Mouse (Mus musculus) heart, embryonic 10.5 days (tissue): ENCODE measurements around the gene Ggt1. TPM values are rescaled to one million over a fixed set of nuclear protein-coding genes. Genes with fewer than 3 reads are reported as not detected.

Experiments used
- DNase-seq: peaks from one replicate; pipeline ENCODE4 v3.0.0-alpha.2; 2017; ENCODE audit warnings: low spot score
- H3K27ac ChIP-seq: fragments of 300-500 bp; sonication (generic); 2 replicates; pipeline ENCODE4 v1.5.1; 2016; ENCODE audit warnings: mild to moderate bottlenecking
- H3K27me3 ChIP-seq: fragments of 300-500 bp; sonication (generic); 2 replicates; pipeline ENCODE4 v1.6.1; 2016; ENCODE audit warnings: mild to moderate bottlenecking; ENCODE audit not compliant: poor library complexity, insufficient read depth, severe bottlenecking
- H3K36me3 ChIP-seq: fragments of 300-500 bp; sonication (generic); 2 replicates; pipeline ENCODE4 v1.6.1; 2016; ENCODE audit warnings: mild to moderate bottlenecking, moderate library complexity
- H3K4me1 ChIP-seq: fragments of 300-500 bp; sonication (generic); 2 replicates; pipeline ENCODE4 v1.6.1; 2016; ENCODE audit warnings: mild to moderate bottlenecking
- H3K4me3 ChIP-seq: fragments of 300-500 bp; sonication (generic); 2 replicates; pipeline ENCODE4 v1.5.1; 2016; ENCODE audit warnings: mild to moderate bottlenecking, moderate library complexity
- H3K9me3 ChIP-seq: fragments of 300-500 bp; sonication (generic); 2 replicates; pipeline ENCODE4 v1.6.1; 2016; ENCODE audit warnings: mild to moderate bottlenecking, moderate library complexity
- WGBS: fragments of 180-500 bp; shearing (Covaris S2); methylation state at CpG from one replicate; pipeline ENCODE4 v1.1.7; 2016; 5-methylcytosine and 5-hydroxymethylcytosine counted together
- polyA plus RNA-seq: library from polyadenylated mRNA; unstranded; fragments of >200 nt; fragmentation: Nextera tagmentation; extraction: Ambion mirVana; gene quantifications from 2 replicates; pipeline ENCODE4 v1.2.1, GENCODE M21; 2016

The Ggt1 gene
- polyA plus RNA-seq, 1 experiment from 2014 or later = 1.9 TPM

DNA sequence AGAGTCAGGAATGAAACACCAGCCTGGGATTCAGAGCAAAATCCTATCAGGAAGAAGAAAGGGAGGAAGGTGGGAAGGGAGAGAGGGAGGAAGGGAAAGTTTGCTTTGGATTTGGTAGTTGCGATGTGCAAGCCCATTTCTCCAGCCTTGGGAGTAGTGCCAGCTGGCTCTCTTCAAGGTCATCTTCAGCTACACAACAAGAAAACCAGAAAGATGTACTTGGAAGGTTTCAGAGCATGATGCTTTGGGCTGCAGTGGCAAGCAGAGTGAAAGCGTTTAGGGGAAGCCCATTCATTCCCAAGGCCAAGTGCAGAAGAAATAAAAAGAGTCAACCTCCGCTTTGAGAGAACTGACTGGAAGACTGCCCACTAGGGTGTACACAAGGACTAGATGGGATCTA, 66.1 kb downstream of the Ggt1 start:
- no peak for DNase-seq
- Histone ChIP-seq H3K36me3 (no peaks in the 10 kb centered on the region), H3K9me3 (no peaks in the 10 kb centered on the region), H3K4me1 (no peaks in the 10 kb centered on the region), H3K4me3 (no peak overlapping the region), H3K27me3 (no peaks in the 10 kb centered on the region), H3K27ac (no peak overlapping the region)
- 83% methylated on average over 3 of the region's 3 CpGs for WGBS

DNA sequence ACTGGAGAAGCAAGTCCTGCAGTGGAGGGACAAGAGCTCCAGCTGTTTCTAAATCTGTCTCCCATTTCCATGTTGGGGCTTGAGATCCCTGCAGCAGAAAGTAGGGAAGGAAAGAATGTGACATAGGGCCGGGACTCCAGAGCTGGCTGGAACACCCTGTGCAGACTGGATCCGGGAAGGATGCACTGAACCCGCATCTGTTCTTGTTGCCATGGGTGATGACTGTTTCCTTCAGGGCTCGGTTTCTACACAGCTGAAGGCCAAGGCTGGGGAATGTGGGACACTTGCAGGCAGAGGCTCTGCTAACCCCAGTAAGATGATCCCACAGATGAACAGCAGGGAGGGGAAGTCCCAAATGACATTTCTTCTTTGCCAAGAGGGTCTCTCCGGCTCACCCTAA, 71.2 kb downstream of the Ggt1 start:
- WGBS = 53% methylated on average over 5 of the region's 5 CpGs
- no peak for DNase-seq
- H3K27me3 ChIP-seq = peaks cover 7% of the 10 kb centered on the region; the same call in 1 of the 2 replicates

DNA sequence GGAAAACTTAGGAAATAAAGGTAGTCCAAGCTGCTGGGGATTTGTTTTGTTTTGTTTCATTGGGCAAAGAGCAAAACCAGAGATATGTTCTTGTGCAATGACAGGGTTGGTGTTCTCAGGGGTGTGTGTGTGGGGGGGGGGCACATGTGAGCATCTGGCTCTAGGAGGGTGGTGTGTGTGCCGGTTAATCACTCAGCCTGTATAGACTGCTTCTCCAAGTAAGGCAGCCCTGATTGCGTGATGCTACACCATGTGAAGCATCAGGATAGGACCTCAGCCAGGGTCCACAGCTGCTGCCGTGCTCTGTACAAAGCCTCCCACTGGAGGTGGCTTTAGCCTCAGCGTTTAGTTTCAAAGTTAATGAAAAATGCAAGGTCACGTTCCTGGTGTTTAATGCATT, 71.6 kb downstream of the Ggt1 start:
- peaks cover 10% of the 10 kb centered on the region for H3K4me1 ChIP-seq
- no peaks in the 10 kb centered on the region for H3K9me3 ChIP-seq
- no peak overlapping the region for H3K4me3 ChIP-seq
- no peak for DNase-seq
- no peaks in the 10 kb centered on the region for H3K36me3 ChIP-seq
- 86% methylated on average over 5 of the region's 5 CpGs for WGBS
- peaks cover 11% of the 10 kb centered on the region; the same call in 1 of the 2 replicates for H3K27me3 ChIP-seq
- H3K27ac ChIP-seq = no peak overlapping the region

More for the DNA sequence above, 71.2 kb downstream of the Ggt1 start:
- H3K4me1 ChIP-seq = 0 out of 2 replicates have a peak, but pooled peaks cover 7% of the 10 kb centered on the region
- no peak overlapping the region for H3K27ac ChIP-seq
- H3K36me3 ChIP-seq = no peaks in the 10 kb centered on the region
- H3K4me3 ChIP-seq = no peak overlapping the region
- no peaks in the 10 kb centered on the region for H3K9me3 ChIP-seq

DNA sequence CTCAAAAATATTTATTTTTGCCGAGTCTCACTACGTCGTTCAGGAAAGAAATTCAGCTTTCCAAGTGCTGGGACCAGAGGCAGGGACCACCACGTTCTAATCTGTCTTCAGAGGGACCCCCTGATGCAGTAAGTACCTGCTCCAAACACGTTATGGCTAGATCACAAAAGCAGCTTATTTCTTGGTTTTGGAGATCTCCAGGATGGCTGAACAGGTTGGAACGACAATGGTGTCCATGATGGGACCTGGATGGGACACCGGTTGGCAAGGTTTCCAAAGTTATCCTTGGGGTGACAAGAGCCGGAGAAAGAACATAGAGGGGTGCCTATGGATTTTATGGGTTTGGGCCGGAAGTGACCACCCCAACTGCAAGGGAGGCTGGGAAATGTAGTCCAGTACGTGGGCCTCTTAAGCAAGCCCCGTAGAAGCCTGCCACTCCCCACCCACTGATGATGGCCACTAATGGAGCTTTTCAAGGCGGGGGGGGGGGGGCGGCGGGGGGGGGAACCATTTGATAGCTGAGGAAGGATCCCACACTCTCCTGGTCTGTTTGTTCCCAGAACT, 72.3 kb downstream of the Ggt1 start:
- H3K4me3 ChIP-seq = no peak overlapping the region
- H3K9me3 ChIP-seq = no peaks in the 10 kb centered on the region
- 65% methylated on average over 14 of the region's 14 CpGs for WGBS
- no peak overlapping the region for H3K27ac ChIP-seq
- H3K27me3 ChIP-seq = peaks cover 15% of the 10 kb centered on the region; the same call in 1 of the 2 replicates
- no peaks in the 10 kb centered on the region for H3K36me3 ChIP-seq
- DNase-seq = no peak
- H3K4me1 ChIP-seq = peaks cover 16% of the 10 kb centered on the region

DNA sequence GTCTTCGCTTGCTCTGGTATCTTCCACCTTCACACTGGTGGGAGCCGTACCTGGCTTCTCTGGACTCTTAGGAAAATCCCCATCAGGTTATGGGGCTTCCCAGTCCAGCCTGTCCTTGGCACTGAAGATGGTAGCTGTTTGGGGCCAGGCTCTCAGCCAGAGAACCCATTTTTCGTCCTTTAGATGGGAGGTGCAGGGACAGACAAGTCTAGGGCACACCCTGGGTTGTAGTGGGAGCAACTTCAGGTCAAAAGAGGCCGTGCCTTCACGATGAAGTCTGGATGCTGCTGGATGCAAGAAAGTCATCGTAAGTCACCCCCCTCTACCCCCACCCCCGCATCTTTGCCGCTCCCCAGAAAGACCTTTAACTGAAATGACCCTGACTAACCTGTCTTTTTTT, 73.2 kb downstream of the Ggt1 start:
- H3K36me3 ChIP-seq = no peaks in the 10 kb centered on the region
- H3K9me3 ChIP-seq = no peaks in the 10 kb centered on the region
- no peak overlapping the region for H3K4me3 ChIP-seq
- no peak overlapping the region for H3K27ac ChIP-seq
- no peak for DNase-seq
- peaks cover 19% of the 10 kb centered on the region; the same call in 1 of the 2 replicates for H3K27me3 ChIP-seq
- peaks cover 17% of the 10 kb centered on the region for H3K4me1 ChIP-seq
- 91% methylated on average over 8 of the region's 8 CpGs for WGBS

DNA sequence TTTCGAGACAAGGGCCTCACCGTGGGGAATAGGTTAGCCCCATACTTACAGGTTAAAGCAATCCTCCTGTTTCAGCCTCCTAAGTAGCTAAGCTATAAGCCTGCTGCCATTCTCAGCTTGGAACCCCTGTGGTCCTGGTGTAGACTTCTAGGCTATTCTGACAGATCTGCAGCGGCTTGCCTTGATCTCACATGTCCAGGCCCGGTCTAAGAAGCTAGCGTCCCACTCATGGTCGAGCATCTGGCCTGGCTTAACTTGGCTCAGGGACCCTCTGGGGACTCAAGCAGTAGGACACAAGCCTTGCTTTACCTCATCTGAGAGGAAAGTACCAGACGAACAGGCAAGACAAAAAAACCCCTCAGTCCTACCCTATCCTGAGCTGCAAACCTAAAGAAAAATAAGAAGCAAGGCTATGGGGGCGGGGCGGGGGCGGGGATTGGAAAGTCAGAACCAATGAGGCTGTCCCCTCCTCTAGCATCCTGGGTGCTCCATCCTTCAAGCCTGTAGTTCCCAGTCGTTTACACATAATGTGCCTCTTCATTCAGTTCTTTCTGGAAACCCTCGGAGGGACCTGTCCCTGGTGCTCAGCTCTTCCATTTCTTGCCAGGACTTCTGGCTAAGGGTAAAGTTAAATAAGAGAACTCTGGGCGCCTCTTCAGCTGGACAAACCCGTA, 73.8 kb downstream of the Ggt1 start:
- DNase-seq = no peak
- H3K27ac ChIP-seq = no peak overlapping the region
- H3K36me3 ChIP-seq = no peaks in the 10 kb centered on the region
- no peaks in the 10 kb centered on the region for H3K9me3 ChIP-seq
- WGBS = 62% methylated on average over 14 of the region's 14 CpGs
- peaks cover 19% of the 10 kb centered on the region; the same call in 1 of the 2 replicates for H3K27me3 ChIP-seq
- peaks cover 17% of the 10 kb centered on the region for H3K4me1 ChIP-seq
- no peak overlapping the region for H3K4me3 ChIP-seq

DNA sequence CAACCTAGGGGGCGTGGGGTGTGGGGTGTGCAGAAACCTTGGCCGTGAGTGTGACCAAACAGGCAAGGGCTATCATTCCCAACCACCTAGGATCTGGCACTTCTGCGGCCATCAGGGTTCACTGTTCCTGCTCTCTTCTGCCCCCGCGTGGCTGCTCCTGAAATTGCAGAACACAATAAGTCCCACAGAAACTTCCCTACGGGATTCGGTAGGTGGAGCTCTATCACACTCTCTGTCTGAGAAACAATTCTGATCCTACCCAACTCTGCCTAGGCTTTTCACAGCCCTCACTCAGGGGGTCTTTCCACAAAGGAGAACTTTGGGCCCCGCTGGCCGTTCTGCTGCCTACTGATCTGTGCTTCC, 74.3 kb downstream of the Ggt1 start:
- peak; percentile 92 for DNase-seq
- 3% methylated on average over 9 of the region's 9 CpGs for WGBS
- Histone ChIP-seq H3K4me1 (peaks cover 17% of the 10 kb centered on the region), H3K27ac (no peak overlapping the region), H3K27me3 (peaks cover 19% of the 10 kb centered on the region; the same call in 1 of the 2 replicates), H3K36me3 (no peaks in the 10 kb centered on the region), H3K9me3 (no peaks in the 10 kb centered on the region), H3K4me3 (no peak overlapping the region)

Other genes starting within 250 kb of the Ggt1 start
- 3.5 and 3.6 TPM in 2 replicates for gene Adora2a, start 244.7 kb upstream of the Ggt1 start, polyA plus RNA-seq
- gene Upb1, start 160.5 kb upstream of the Ggt1 start, polyA plus RNA-seq = 0.10 and 1.6 TPM in 2 replicates
- 139 and 148 TPM in 2 replicates for gene Snrpd3, start 44.1 kb upstream of the Ggt1 start, polyA plus RNA-seq
- 24.0 and 28.8 TPM in 2 replicates for gene Gucd1, start 43.6 kb upstream of the Ggt1 start, polyA plus RNA-seq
- gene Lrrc75b, start 1.3 kb upstream of the Ggt1 start, polyA plus RNA-seq = 0.78 and 1.1 TPM in 2 replicates
- 1.4 and 4.9 TPM in 2 replicates for gene Ggt5, start 27.7 kb downstream of the Ggt1 start, polyA plus RNA-seq
- 1.3 and 1.4 TPM in 2 replicates for gene Susd2, start 82.4 kb downstream of the Ggt1 start, polyA plus RNA-seq
- gene Cabin1, start 202.7 kb downstream of the Ggt1 start, polyA plus RNA-seq = 20.0 and 24.0 TPM in 2 replicates
- 51.9 and 108 TPM in 2 replicates for gene Ddt, start 211.8 kb downstream of the Ggt1 start, polyA plus RNA-seq
- not detected in 2 replicates for gene Gm20441, start 219.3 kb downstream of the Ggt1 start, polyA plus RNA-seq
- 2.6 and 4.2 TPM in 2 replicates for gene Gstt3, start 219.8 kb downstream of the Ggt1 start, polyA plus RNA-seq
- gene Gstt1, start 237.0 kb downstream of the Ggt1 start, polyA plus RNA-seq = 5.1 and 17.3 TPM in 2 replicates